Mouse (Mus musculus) limb, embryonic 12.5 days (tissue): ENCODE data around the gene Mettl9. TPM values are rescaled to one million over a fixed set of nuclear protein-coding genes. Genes with fewer than 3 reads are reported as not detected.
"Not testable (repeated sequence)": the region's sequence is repeated elsewhere in the genome, so short reads cannot be mapped to it uniquely, and the experiment has no call there.

Experiments
- ATAC-seq: fragments of 200-750 bp; cut with Nextera tagmentation; 2 replicates; pipeline ENCODE4 v1.8.0; 2017; ENCODE audit warnings: low read depth, moderate TSS enrichment; ENCODE audit not compliant: insufficient number of reproducible peaks, insufficient read depth, low FRiP score, low TSS enrichment
- H3K27ac ChIP-seq: fragments of 300-500 bp; sonication (generic); 2 replicates; pipeline ENCODE4 v1.5.1; 2016; ENCODE audit warnings: mild to moderate bottlenecking, moderate library complexity
- H3K27me3 ChIP-seq: fragments of 300-500 bp; sonication (generic); 2 replicates; pipeline ENCODE4 v1.6.1; 2016; ENCODE audit warnings: mild to moderate bottlenecking, moderate library complexity
- H3K36me3 ChIP-seq: fragments of 300-500 bp; sonication (generic); 2 replicates; pipeline ENCODE4 v1.6.1; 2016; ENCODE audit warnings: mild to moderate bottlenecking, moderate library complexity
- H3K4me1 ChIP-seq: fragments of 300-500 bp; sonication (generic); replicated peaks from 2 replicates; pipeline ENCODE4 v1.6.1; 2016
- H3K4me2 ChIP-seq: fragments of 300-500 bp; sonication (generic); 2 replicates; pipeline ENCODE4 v1.6.1; 2016; ENCODE audit warnings: mild to moderate bottlenecking, moderate library complexity
- H3K4me3 ChIP-seq: fragments of 300-500 bp; sonication (generic); replicated peaks from 2 replicates; pipeline ENCODE4 v1.5.1; 2016; ENCODE audit warnings: mild to moderate bottlenecking
- H3K9ac ChIP-seq: fragments of 300-500 bp; sonication (generic); replicated peaks from 2 replicates; pipeline ENCODE4 v1.6.1; 2016; ENCODE audit warnings: mild to moderate bottlenecking, moderate library complexity
- H3K9me3 ChIP-seq: fragments of 300-500 bp; sonication (generic); 2 replicates; pipeline ENCODE4 v1.6.1; 2016; ENCODE audit warnings: mild to moderate bottlenecking, moderate library complexity
- WGBS: fragments of 180-500 bp; shearing (Covaris S2); methylation state at CpG from one replicate; pipeline ENCODE4 v1.1.7; 2016; 5-methylcytosine and 5-hydroxymethylcytosine counted together
- polyA plus RNA-seq: library from polyadenylated mRNA; unstranded; fragments of >200 nt; fragmentation: Nextera tagmentation; extraction: Ambion mirVana; gene quantifications from 2 replicates; pipeline ENCODE4 v1.2.1, GENCODE M21; 2016

Mettl9 gene
- polyA plus RNA-seq, 1 experiment from 2014 or later, result 334 TPM

GRCm38 (mm10) chr7:121020277-121020676 lies 14.0 kb upstream of the Mettl9 start:
- Histone ChIP-seq H3K27ac (no peak overlapping the region), H3K4me2 (no peak overlapping the region), H3K4me1 (no peaks in the 10 kb centered on the region), H3K9ac (no peak overlapping the region), H3K36me3 (no peaks in the 10 kb centered on the region), H3K4me3 (no peak overlapping the region), H3K27me3 (no peaks in the 10 kb centered on the region), H3K9me3 (no peaks in the 10 kb centered on the region)
- ATAC-seq, result no peak
- WGBS, result 37% methylated on average over 8 of the region's 8 CpGs

DNA sequence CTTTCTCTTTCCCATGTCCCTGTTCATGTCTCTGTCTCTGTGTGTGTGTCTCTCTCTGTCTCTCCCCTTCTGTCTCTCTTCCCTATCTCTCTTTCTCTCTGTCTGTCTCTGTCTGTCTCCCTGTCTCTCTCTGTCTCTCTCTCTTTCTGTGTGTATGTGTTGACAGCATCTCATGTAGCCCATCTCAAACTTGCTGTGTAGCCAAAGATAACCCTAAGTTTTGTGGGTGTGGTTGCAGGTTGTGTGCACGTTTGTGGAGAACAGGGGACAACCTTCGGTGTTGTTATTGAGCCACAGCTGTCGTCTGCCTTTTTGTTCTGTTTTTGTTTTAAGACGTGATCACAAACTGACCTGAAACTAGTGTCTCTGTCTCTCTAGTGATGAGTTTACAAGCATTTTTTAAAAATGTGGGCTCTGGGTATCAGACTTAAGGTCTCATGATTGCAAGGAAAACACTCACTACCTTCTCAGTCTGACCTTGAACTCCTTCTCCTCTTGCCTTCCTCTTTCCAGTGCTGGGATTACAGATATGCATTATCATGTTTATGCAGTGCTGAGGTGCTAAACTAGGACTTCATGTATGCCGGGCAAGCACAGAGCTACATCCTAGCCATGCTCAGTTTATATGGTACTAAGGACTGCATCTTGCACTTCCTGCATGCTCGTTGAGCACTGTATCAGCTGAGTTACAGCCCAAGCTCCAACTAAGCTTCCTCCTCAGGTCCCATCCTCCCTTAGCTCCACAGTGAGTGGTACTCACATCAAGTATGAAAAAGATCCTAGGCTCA lies 8.8 kb upstream of the Mettl9 start:
- no peaks in the 10 kb centered on the region for H3K27me3 ChIP-seq
- H3K9me3 ChIP-seq, result no peaks in the 10 kb centered on the region
- ATAC-seq, result no peak
- H3K27ac ChIP-seq, result no peak overlapping the region
- 72% methylated on average over 6 of the region's 6 CpGs for WGBS
- H3K4me1 ChIP-seq, result peaks cover 3% of the 10 kb centered on the region; the same call in 1 of the 2 replicates
- no peak overlapping the region for H3K4me2 ChIP-seq
- H3K4me3 ChIP-seq, result no peak overlapping the region
- no peak overlapping the region for H3K9ac ChIP-seq
- no peaks in the 10 kb centered on the region for H3K36me3 ChIP-seq

DNA sequence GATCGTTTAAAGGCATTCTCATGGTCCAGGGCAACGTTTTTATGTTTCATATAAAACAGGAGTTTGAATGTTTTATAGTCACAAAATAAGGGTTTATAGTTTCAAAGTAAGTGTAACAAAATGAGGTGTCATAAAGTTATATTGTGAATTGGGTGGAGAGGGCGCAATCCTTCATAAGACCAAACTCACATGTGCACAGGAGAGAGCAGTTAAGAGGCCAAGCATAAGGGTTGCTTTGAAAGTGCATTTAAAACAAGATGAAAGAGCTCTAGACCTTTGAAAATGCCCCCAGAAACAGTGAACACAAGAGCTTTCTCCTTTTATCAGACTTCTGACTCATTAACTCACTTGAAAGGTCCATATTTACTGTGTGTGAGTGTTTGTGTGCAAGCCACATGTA lies 7.9 kb upstream of the Mettl9 start:
- H3K27me3 ChIP-seq, result no peaks in the 10 kb centered on the region; the same call in 1 of the 2 replicates
- H3K9me3 ChIP-seq, result no peaks in the 10 kb centered on the region
- WGBS, result 27% methylated on average over 3 of the region's 3 CpGs
- H3K4me2 ChIP-seq, result no peak overlapping the region
- no peaks in the 10 kb centered on the region for H3K36me3 ChIP-seq
- H3K9ac ChIP-seq, result no peak overlapping the region
- H3K27ac ChIP-seq, result no peak overlapping the region
- peak; percentile 71; the same call in 1 of the 2 replicates for ATAC-seq
- no peak overlapping the region for H3K4me3 ChIP-seq
- H3K4me1 ChIP-seq, result peaks cover 3% of the 10 kb centered on the region; the same call in 1 of the 2 replicates

DNA sequence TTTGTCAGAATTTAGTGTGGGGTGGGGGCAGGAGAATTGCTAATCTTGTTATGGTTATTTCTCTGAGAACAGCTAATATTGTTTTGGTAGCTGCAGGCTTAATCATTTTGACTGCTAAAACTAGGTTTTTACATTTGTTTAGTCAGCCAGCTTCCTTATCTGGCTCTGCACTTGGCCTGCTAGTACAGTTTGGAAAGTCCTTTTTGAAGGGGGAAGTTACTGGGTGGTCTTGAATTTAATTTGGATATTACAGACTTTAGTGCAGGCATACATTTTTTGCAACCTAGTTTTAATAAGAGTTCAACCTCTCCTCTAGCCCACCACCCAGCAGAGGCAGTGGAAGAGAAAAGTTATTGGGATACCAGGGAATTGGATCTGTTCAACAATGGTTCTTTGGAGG lies 4.3 kb upstream of the Mettl9 start:
- not testable (repeated sequence) for H3K9me3 ChIP-seq, H3K36me3 ChIP-seq, H3K9ac ChIP-seq, H3K27me3 ChIP-seq, H3K4me3 ChIP-seq, H3K4me1 ChIP-seq, H3K4me2 ChIP-seq, H3K27ac ChIP-seq, ATAC-seq

DNA sequence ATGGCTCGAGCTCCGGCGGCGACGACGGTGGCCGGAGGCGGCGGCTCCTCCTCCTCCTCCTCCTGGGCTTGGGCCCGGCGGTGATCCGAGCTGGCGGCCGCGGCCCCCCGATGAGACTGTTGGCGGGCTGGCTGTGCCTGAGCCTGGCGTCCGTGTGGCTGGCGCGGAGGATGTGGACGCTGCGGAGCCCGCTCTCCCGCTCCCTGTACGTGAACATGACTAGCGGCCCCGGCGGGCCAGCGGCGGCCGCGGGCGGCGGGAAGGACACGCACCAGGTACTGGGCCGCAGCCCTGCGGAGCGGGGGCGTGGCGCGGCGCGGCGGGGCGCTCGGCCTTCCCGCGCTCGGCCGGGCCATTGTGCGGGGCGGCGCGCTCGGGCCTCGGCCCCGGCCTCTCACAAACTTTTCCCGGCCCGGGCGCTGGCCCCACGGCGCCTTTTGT lies 476 bp downstream of the Mettl9 start:
- ATAC-seq, result peak; percentile 80
- Histone ChIP-seq H3K36me3 (no peaks in the 10 kb centered on the region), H3K9ac (peak overlapping the region; percentile 99), H3K27ac (peak overlapping the region; percentile 99), H3K4me1 (peaks cover 36% of the 10 kb centered on the region), H3K27me3 (no peaks in the 10 kb centered on the region; the same call in 1 of the 2 replicates), H3K4me2 (peak overlapping the region; percentile 75), H3K4me3 (peak overlapping the region; percentile 95), H3K9me3 (no peaks in the 10 kb centered on the region)
- WGBS, result under 1% methylated on average over 37 of the region's 63 CpGs

DNA sequence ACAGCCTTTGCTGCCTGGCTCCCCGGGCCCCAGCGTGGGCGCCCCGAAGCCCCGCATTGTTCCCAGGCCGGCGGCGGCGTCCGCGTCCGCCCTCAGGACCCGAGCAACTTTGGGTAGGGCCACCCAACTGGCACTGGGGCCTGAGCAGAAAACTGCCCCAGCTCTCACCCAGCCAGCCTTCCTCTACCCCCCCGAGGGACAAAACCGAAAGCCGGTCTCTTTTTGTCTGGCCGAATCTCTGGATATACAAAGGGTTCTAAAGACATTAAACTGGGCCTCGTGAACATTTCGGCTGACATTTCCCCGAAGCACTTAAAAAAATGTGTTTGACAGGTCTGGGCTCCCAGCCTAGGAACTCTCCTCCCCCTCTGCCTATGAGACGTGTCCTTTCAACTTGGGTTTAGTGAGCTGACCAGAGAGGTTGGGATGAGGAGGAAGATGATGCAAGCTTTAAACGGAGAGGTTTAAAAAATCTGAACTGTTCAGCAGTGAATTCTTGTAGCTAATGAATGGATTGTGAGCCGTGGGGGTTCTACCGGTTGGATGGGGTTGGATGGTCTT lies 996 bp downstream of the Mettl9 start:
- peak overlapping the region; percentile 75 for H3K4me2 ChIP-seq
- ATAC-seq, result no peak
- peaks cover 42% of the 10 kb centered on the region for H3K4me1 ChIP-seq
- under 1% methylated on average over 24 of the region's 24 CpGs for WGBS
- peak overlapping the region; percentile 99 for H3K27ac ChIP-seq
- H3K9ac ChIP-seq, result peak overlapping the region; percentile 99
- H3K9me3 ChIP-seq, result no peaks in the 10 kb centered on the region
- no peaks in the 10 kb centered on the region; the same call in 1 of the 2 replicates for H3K27me3 ChIP-seq
- no peaks in the 10 kb centered on the region for H3K36me3 ChIP-seq
- H3K4me3 ChIP-seq, result peak overlapping the region; percentile 95

DNA sequence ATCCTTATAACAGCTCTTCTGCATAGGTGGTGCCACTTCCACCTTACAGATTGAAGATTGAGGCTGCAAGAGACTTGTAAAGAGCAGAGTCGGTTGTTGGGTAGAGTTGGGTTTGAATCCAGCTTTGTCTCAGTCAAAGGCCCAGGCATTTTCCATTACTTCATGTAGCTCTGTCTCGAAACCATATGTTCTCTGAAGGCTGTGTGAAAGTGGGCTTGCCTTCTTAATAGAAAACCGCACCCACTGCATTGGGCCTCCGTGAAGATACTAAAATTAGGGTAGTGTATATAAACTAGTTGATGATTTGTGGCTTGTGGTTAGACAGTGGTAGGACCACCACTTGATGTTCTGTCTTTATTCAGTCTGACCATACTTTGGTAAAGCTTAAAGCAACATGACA lies 6.3 kb downstream of the Mettl9 start:
- no peak for ATAC-seq
- no peaks in the 10 kb centered on the region for H3K27me3 ChIP-seq
- 79% methylated on average over 4 of the region's 4 CpGs for WGBS
- H3K36me3 ChIP-seq, result no peaks in the 10 kb centered on the region
- H3K9ac ChIP-seq, result no peak overlapping the region
- H3K9me3 ChIP-seq, result peaks cover 6% of the 10 kb centered on the region; the same call in 1 of the 2 replicates
- H3K4me2 ChIP-seq, result no peak overlapping the region
- H3K27ac ChIP-seq, result no peak overlapping the region
- peaks cover 64% of the 10 kb centered on the region for H3K4me1 ChIP-seq
- H3K4me3 ChIP-seq, result no peak overlapping the region

- peaks cover 53% of the 10 kb centered on the region for H3K4me1 ChIP-seq
- 81% methylated on average over 1 of the region's 1 CpGs for WGBS
- no peak overlapping the region for H3K9ac ChIP-seq
- ATAC-seq, result no peak
- no peaks in the 10 kb centered on the region for H3K27me3 ChIP-seq
- H3K4me2 ChIP-seq, result no peak overlapping the region
- H3K27ac ChIP-seq, result no peak overlapping the region
- peaks cover 6% of the 10 kb centered on the region; the same call in 1 of the 2 replicates for H3K9me3 ChIP-seq
- no peaks in the 10 kb centered on the region for H3K36me3 ChIP-seq
- no peak overlapping the region for H3K4me3 ChIP-seq
Measured at GRCm38 (mm10) chr7:121041989-121042388, 7.7 kb downstream of the Mettl9 start.

GRCm38 (mm10) chr7:121043004-121043403 lies 8.8 kb downstream of the Mettl9 start:
- no peaks in the 10 kb centered on the region for H3K27me3 ChIP-seq
- peaks cover 6% of the 10 kb centered on the region; the same call in 1 of the 2 replicates for H3K9me3 ChIP-seq
- ATAC-seq, result no peak
- WGBS, result 91% methylated on average over 3 of the region's 3 CpGs
- H3K4me2 ChIP-seq, result no peak overlapping the region
- peaks cover 44% of the 10 kb centered on the region for H3K4me1 ChIP-seq
- H3K4me3 ChIP-seq, result no peak overlapping the region
- H3K27ac ChIP-seq, result no peak overlapping the region
- H3K9ac ChIP-seq, result no peak overlapping the region
- H3K36me3 ChIP-seq, result 0 out of 2 replicates have a peak, but pooled peaks cover under 1% of the 10 kb centered on the region

DNA sequence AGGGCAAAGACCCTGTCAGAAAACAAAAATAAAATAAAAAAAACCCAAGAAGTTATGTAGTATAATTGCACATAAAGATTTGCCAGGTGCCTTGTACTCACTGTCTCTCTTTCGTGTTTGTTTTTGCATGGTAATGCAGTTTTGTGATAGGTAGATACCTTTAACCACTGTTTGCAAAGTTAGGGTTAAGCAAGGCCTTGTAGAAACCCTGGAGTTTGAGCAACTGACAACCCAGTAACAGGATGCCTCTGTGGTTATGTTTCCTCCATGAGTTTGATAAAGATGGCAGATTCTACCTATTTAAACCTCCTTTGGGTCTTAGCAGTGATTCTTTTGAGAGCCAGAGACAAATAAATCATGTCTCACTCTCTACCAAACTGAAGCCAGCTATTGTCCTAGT lies 9.3 kb downstream of the Mettl9 start:
- WGBS, result 88% methylated on average over 1 of the region's 1 CpGs
- peaks cover 6% of the 10 kb centered on the region; the same call in 1 of the 2 replicates for H3K9me3 ChIP-seq
- H3K36me3 ChIP-seq, result peaks cover 5% of the 10 kb centered on the region
- no peak overlapping the region for H3K4me2 ChIP-seq
- no peak for ATAC-seq
- no peaks in the 10 kb centered on the region for H3K27me3 ChIP-seq
- H3K4me3 ChIP-seq, result no peak overlapping the region
- no peak overlapping the region for H3K27ac ChIP-seq
- H3K9ac ChIP-seq, result no peak overlapping the region
- H3K4me1 ChIP-seq, result peaks cover 40% of the 10 kb centered on the region

- WGBS, result 83% methylated on average over 1 of the region's 1 CpGs
- H3K36me3 ChIP-seq, result peaks cover 12% of the 10 kb centered on the region
- H3K27ac ChIP-seq, result no peak overlapping the region
- H3K4me2 ChIP-seq, result no peak overlapping the region
- no peak overlapping the region for H3K9ac ChIP-seq
- H3K4me3 ChIP-seq, result no peak overlapping the region
- no peak for ATAC-seq
- H3K9me3 ChIP-seq, result peaks cover 6% of the 10 kb centered on the region; the same call in 1 of the 2 replicates
- H3K27me3 ChIP-seq, result no peaks in the 10 kb centered on the region
- H3K4me1 ChIP-seq, result peaks cover 33% of the 10 kb centered on the region
Measured at GRCm38 (mm10) chr7:121044251-121044650, 10.0 kb downstream of the Mettl9 start.
